Mouse (Mus musculus) mature B cell (primary cell): ENCODE results near the gene Prkab1.

ENCODE experiments used
- in situ Hi-C: fragments of 300-500 bp; cut with MboI; formaldehyde crosslinking; loops from 2 replicates; pipeline ENCODE4 v1.14.3; 2019

Prkab1 gene

GRCm38 (mm10) chr5:116018196-116018595 lies 6.1 kb downstream of the Prkab1 start:
- in situ Hi-C loops = no loop called here

GRCm38 (mm10) chr5:116017391-116017790 lies 6.9 kb downstream of the Prkab1 start:
- in situ Hi-C loops = no loop called here

- in situ Hi-C loops = no loop called here
Observed at GRCm38 (mm10) chr5:116016542-116016941, 7.8 kb downstream of the Prkab1 start.

- in situ Hi-C loops = no loop called here
Observed at GRCm38 (mm10) chr5:116014237-116014636, 10.1 kb downstream of the Prkab1 start.

- in situ Hi-C loops = no loop called here
Observed at GRCm38 (mm10) chr5:116013821-116014220, 10.5 kb downstream of the Prkab1 start.

GRCm38 (mm10) chr5:116012503-116012902 lies 11.8 kb downstream of the Prkab1 start:
- in situ Hi-C loops = no loop called here

- in situ Hi-C loops = no loop called here
Observed at GRCm38 (mm10) chr5:116011700-116012099, 12.6 kb downstream of the Prkab1 start.

- in situ Hi-C loops = no loop called here
Observed at GRCm38 (mm10) chr5:116009884-116010627, 14.3 kb downstream of the Prkab1 start.

GRCm38 (mm10) chr5:116009091-116009851 lies 15.0 kb downstream of the Prkab1 start:
- in situ Hi-C loops = no loop called here

- in situ Hi-C loops = no loop called here
Observed at GRCm38 (mm10) chr5:116007723-116008122, 16.6 kb downstream of the Prkab1 start.

- in situ Hi-C loops = no loop called here
Observed at GRCm38 (mm10) chr5:116006324-116007099, 17.8 kb downstream of the Prkab1 start.

GRCm38 (mm10) chr5:116004271-116004670 lies 20.0 kb downstream of the Prkab1 start:
- in situ Hi-C loops = no loop called here

- in situ Hi-C loops = no loop called here
Observed at GRCm38 (mm10) chr5:116003825-116004224, 20.5 kb downstream of the Prkab1 start.

GRCm38 (mm10) chr5:116003154-116003553 lies 21.2 kb downstream of the Prkab1 start:
- in situ Hi-C loops = no loop called here

- in situ Hi-C loops = no loop called here
Observed at GRCm38 (mm10) chr5:115997376-115997775, 26.9 kb downstream of the Prkab1 start.

GRCm38 (mm10) chr5:115994101-115994500 lies 30.2 kb downstream of the Prkab1 start:
- in situ Hi-C loops = no loop called here

GRCm38 (mm10) chr5:115991717-115992116 lies 32.6 kb downstream of the Prkab1 start:
- in situ Hi-C loops = no loop called here

GRCm38 (mm10) chr5:115987284-115987683 lies 37.0 kb downstream of the Prkab1 start:
- in situ Hi-C loops = no loop called here

GRCm38 (mm10) chr5:115985101-115985500 lies 39.2 kb downstream of the Prkab1 start:
- in situ Hi-C loops = no loop called here

GRCm38 (mm10) chr5:115984392-115984791 lies 39.9 kb downstream of the Prkab1 start:
- in situ Hi-C loops = no loop called here

- in situ Hi-C loops = no loop called here
Observed at GRCm38 (mm10) chr5:115982671-115983373, 41.5 kb downstream of the Prkab1 start.

GRCm38 (mm10) chr5:115980537-115980936 lies 43.8 kb downstream of the Prkab1 start:
- in situ Hi-C loops = no loop called here
